Mouse (Mus musculus) CH12.LX (cell line): ENCODE results near the gene Kdm4b.

Experiments used
- CTCF ChIP-seq, 2 experiments: IDR thresholded peaks in 1 of 2; conservative IDR thresholded peaks in 1 of 2; 2 replicates each; pipeline ENCODE4 v1.5.1; 2011 to 2012; ENCODE audit warnings: low read depth in 2 of 2, low read length in 2 of 2, improper control_type of control experiment in 1 of 2, inconsistent platforms in 1 of 2, mild to moderate bottlenecking in 1 of 2, moderate library complexity in 1 of 2
- E2F4 ChIP-seq: IDR thresholded peaks from 2 replicates; pipeline ENCODE4 v1.6.1; 2011; ENCODE audit warnings: low read depth, low read length, improper control_type of control experiment; ENCODE audit not compliant: insufficient replicate concordance
- IRF4 ChIP-seq: IDR thresholded peaks from 2 replicates; pipeline ENCODE4 v1.6.1; 2014; ENCODE audit warnings: low read depth, mild to moderate bottlenecking, inconsistent platforms, low read length, improper control_type of control experiment
- MXI1 ChIP-seq: IDR thresholded peaks from 2 replicates; pipeline ENCODE4 v1.6.1; 2011; ENCODE audit warnings: mild to moderate bottlenecking, low read depth, low read length, improper control_type of control experiment
- SMC3 ChIP-seq: IDR thresholded peaks from 2 replicates; pipeline ENCODE4 v1.6.1; 2011; ENCODE audit warnings: low read depth, low read length, improper control_type of control experiment
- USF1 ChIP-seq: IDR thresholded peaks from 2 replicates; pipeline ENCODE4 v1.6.1; 2014; ENCODE audit warnings: low read depth, mild to moderate bottlenecking, inconsistent platforms, low read length, improper control_type of control experiment
- ZC3H11A ChIP-seq: IDR thresholded peaks from 2 replicates; pipeline ENCODE4 v1.6.1; 2012; ENCODE audit warnings: low read depth, mild to moderate bottlenecking, inconsistent platforms, low read length, improper control_type of control experiment
- ZNF384 ChIP-seq: IDR thresholded peaks from 2 replicates; pipeline ENCODE4 v1.6.1; 2012; ENCODE audit warnings: low read depth, low read length, improper control_type of control experiment, inconsistent platforms

GRCm38 (mm10) chr17:56425941-56426340 is 100.1 kb downstream of the Kdm4b start:
- TF ChIP-seq MXI1 (no peak), ZNF384 (no peak), SMC3 (no peak), USF1 (no peak), CTCF (conservative IDR thresholded peaks at IDR 0.05 in 1 of 2, IDR thresholded peaks at IDR 0.05 in 1 of 2; ENCODE audit: low read depth in 2 of 2, low read length in 2 of 2) (no peak), ZC3H11A (no peak), E2F4 (no peak), IRF4 (no peak)
